Mouse (Mus musculus) megakaryocyte, embryonic 14.5 days (primary cell): ENCODE measurements around the gene Tmem167b.

Source experiments
- FLI1 ChIP-seq: IDR thresholded peaks from 2 replicates; pipeline ENCODE4 v1.6.1; 2012; ENCODE audit warnings: low read length, inconsistent platforms, mixed read lengths
- GATA1 ChIP-seq: IDR thresholded peaks from 3 replicates; pipeline ENCODE4 v1.6.1; 2012; ENCODE audit warnings: mixed read lengths, low read length, inconsistent platforms, borderline replicate concordance

- TF ChIP-seq GATA1: no peak
- no peak for TF ChIP-seq FLI1
Measured at GRCm38 (mm10) chr3:108608906-108609305, 46.6 kb upstream of the Tmem167b start.
